Mouse (Mus musculus): ENCODE measurements around the gene B4galt4. TPM values are rescaled to one million over a fixed set of nuclear protein-coding genes. Genes with fewer than 3 reads are reported as not detected.
"Not testable (repeated sequence)": the region's sequence is repeated elsewhere in the genome, so short reads cannot be mapped to it uniquely, and the experiment has no call there.

The B4galt4 gene
- polyA plus RNA-seq, 1 experiment, result 5.4 TPM

DNA sequence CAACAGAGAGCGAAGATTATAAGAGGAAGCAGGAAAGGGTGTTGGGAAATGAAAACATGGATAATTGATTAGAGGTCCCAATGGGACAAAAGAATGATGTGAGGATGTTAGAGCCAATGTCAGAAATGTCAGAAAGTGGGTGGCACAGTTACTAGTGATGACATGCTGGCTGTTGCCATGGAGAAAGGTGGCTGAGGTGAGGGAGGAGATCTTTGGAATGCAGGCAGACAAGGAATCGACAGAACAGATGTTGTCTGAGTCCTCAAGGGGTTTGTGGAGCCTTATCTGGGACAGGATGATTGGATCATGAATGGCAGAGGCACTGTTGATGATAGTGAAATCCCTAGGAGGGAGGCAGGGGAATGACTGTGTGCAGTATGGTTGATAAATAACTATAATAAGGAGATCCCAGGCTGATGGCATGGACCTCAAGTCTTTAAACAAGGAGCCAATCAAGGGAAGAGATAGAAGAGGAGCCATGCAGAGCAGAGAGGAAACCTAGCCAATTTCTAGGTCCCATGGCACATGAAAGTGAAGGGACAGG is 40.5 kb downstream of the B4galt4 start:
- WGBS, result 51% methylated on average over 2 of the region's 2 CpGs
- no peak for DNase-seq

DNA sequence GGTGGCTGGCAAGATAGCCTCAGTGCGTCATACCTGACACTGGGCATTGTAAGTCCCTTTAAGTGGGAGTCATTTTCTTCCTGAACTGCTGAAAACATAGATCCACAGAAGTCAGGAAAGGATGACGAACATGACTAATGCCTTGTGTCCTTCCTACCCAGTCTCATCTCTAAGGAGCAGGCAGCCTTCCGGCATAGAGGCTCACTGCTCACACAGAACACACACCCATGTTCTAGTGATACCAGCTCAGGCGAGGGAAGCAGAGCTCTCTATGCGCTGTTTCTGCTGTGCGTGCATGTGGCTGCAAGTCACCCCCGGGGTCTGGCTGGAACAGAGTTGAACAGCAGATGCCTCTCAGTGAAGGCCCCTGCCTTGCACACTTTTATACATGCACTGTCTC is 43.2 kb downstream of the B4galt4 start:
- Histone ChIP-seq H3K27me3 (replicated peaks; ENCODE audit: control insufficient read depth, insufficient read depth, low read length) (no peaks in the 10 kb centered on the region), H3K36me3 (ENCODE audit: control insufficient read depth, insufficient read depth, low read length) (no peaks in the 10 kb centered on the region), H3K4me3 (ENCODE audit: insufficient read depth, low read depth, low read length) (no peak overlapping the region), H3K4me1 (ENCODE audit: control insufficient read depth, insufficient read depth, low read length) (no peaks in the 10 kb centered on the region), H3K27ac (ENCODE audit: insufficient read depth, low read depth, low read length) (no peak overlapping the region)
- 86% methylated on average over 7 of the region's 7 CpGs for WGBS
- DNase-seq, result no peak
- TF ChIP-seq CTCF (conservative IDR thresholded peaks at IDR 0.05; ENCODE audit: insufficient read depth, insufficient read length, low read depth, low read length) (no peak), POLR2A (IDR thresholded peaks at IDR 0.05; ENCODE audit: low read depth, low read length) (no peak)

More for the DNA sequence above, 40.5 kb downstream of the B4galt4 start:
- no peaks in the 10 kb centered on the region for H3K27me3 ChIP-seq (replicated peaks; ENCODE audit: control insufficient read depth, insufficient read depth, low read length)
- no peak overlapping the region for H3K4me3 ChIP-seq (ENCODE audit: insufficient read depth, low read depth, low read length)
- H3K4me1 ChIP-seq (ENCODE audit: control insufficient read depth, insufficient read depth, low read length), result no peaks in the 10 kb centered on the region
- no peak overlapping the region for H3K27ac ChIP-seq (ENCODE audit: insufficient read depth, low read depth, low read length)
- TF ChIP-seq CTCF (conservative IDR thresholded peaks at IDR 0.05; ENCODE audit: insufficient read depth, insufficient read length, low read depth, low read length) (no peak), POLR2A (IDR thresholded peaks at IDR 0.05; ENCODE audit: low read depth, low read length) (no peak)
- H3K36me3 ChIP-seq (ENCODE audit: control insufficient read depth, insufficient read depth, low read length), result no peaks in the 10 kb centered on the region

DNA sequence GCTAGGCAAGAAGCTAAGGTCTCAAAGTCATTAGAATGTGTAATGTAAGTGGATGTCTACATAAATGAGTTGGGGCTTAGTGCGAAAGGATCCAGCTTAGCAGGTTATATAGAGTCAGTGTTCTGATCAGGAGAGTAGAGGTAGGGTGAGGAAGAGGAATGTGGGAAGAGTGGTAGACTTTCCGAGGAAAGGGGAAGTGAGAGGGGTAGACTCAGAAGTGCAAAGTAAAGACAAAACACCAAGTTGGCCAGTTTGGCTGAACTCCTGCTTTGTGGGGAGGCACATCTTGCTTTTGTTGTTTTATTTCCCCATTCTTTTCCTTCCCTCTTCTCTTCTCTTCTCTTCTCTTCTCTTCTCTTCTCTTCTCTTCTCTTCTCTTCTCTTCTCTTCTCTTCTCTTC is 47.0 kb downstream of the B4galt4 start:
- Histone ChIP-seq H3K4me3 (ENCODE audit: insufficient read depth, low read depth, low read length) (no peak overlapping the region), H3K27me3 (replicated peaks; ENCODE audit: control insufficient read depth, insufficient read depth, low read length) (no peaks in the 10 kb centered on the region), H3K36me3 (ENCODE audit: control insufficient read depth, insufficient read depth, low read length) (no peaks in the 10 kb centered on the region), H3K4me1 (ENCODE audit: control insufficient read depth, insufficient read depth, low read length) (no peaks in the 10 kb centered on the region), H3K27ac (ENCODE audit: insufficient read depth, low read depth, low read length) (no peak overlapping the region)
- no peak for DNase-seq
- TF ChIP-seq POLR2A (IDR thresholded peaks at IDR 0.05; ENCODE audit: low read depth, low read length) (no peak), CTCF (conservative IDR thresholded peaks at IDR 0.05; ENCODE audit: insufficient read depth, insufficient read length, low read depth, low read length) (no peak)
- WGBS, result 80% methylated on average over 2 of the region's 2 CpGs

DNA sequence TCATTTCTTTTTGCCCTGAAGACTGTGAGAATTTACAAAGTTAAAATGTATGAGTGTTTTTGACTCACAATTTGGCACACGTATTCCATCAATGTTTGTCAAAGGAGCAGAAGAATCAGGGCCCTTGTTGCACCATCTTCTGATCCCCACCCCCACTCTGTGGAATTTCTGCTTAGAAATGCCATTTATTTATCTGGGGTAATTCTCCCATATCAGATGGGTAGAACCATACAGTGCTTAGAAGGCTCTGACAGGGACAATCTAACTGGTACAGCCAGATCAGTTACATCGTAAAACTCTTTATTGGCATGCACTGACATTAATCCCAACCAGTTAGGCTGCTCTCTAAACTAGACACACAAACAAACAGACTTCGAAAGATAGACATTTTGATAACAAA is 47.9 kb downstream of the B4galt4 start:
- Histone ChIP-seq H3K36me3 (ENCODE audit: control insufficient read depth, insufficient read depth, low read length) (no peaks in the 10 kb centered on the region), H3K27ac (ENCODE audit: insufficient read depth, low read depth, low read length) (no peak overlapping the region), H3K27me3 (replicated peaks; ENCODE audit: control insufficient read depth, insufficient read depth, low read length) (no peaks in the 10 kb centered on the region), H3K4me3 (ENCODE audit: insufficient read depth, low read depth, low read length) (no peak overlapping the region), H3K4me1 (ENCODE audit: control insufficient read depth, insufficient read depth, low read length) (no peaks in the 10 kb centered on the region)
- no peak for TF ChIP-seq CTCF (conservative IDR thresholded peaks at IDR 0.05; ENCODE audit: insufficient read depth, insufficient read length, low read depth, low read length)
- no peak for TF ChIP-seq POLR2A (IDR thresholded peaks at IDR 0.05; ENCODE audit: low read depth, low read length)
- WGBS, result 78% methylated on average over 3 of the region's 3 CpGs
- no peak for DNase-seq

DNA sequence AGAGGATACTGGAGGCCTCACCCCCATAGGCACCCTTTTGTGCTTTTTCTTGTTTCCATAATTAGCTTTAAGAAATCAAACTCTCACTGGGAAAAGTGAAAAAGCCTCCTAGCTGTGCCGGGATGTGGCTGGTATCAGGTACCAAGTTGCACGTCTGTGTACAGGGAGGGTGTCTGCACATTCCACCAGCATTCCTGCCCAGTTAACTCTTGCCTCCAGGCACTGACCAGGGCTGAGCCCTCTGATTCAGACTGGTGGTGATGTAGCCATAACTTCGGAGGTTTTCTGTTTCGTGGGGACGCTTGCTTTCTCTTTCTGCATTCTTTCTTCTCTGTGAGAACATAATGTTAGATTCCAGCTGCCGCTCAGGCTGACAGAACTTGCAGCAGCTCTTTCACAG is 51.1 kb downstream of the B4galt4 start:
- DNase-seq, result no peak

DNA sequence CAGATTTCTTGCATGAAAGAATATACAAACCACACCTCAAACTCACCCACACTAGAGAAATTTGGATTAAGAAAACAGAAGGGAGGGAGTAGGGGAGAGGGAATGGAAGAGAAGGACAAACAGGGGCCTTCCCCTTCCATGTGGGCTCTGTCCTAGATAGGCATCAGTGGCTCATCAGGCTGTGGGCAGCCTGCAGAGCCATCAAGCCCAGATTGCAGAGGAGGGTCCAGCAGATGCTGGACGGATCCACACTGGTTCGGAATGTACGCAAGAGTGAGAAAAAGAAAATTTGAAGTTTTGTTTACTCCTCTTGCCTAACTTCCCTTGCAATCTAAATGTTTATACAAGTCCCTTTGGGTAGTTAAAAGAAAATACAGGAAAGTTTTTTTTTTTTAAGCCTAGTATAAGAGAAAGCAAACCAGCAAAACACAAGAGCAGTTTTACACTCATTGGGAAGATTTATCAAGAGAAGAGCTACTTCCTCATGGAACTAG is 56.9 kb downstream of the B4galt4 start:
- H3K4me1 ChIP-seq (ENCODE audit: control insufficient read depth, insufficient read depth, low read length), result no peaks in the 10 kb centered on the region
- no peak overlapping the region for H3K4me3 ChIP-seq (ENCODE audit: insufficient read depth, low read depth, low read length)
- H3K27me3 ChIP-seq (replicated peaks; ENCODE audit: control insufficient read depth, insufficient read depth, low read length), result no peaks in the 10 kb centered on the region
- WGBS, result 80% methylated on average over 3 of the region's 3 CpGs
- TF ChIP-seq POLR2A (IDR thresholded peaks at IDR 0.05; ENCODE audit: low read depth, low read length) (no peak), CTCF (conservative IDR thresholded peaks at IDR 0.05; ENCODE audit: insufficient read depth, insufficient read length, low read depth, low read length) (no peak)
- H3K27ac ChIP-seq (ENCODE audit: insufficient read depth, low read depth, low read length), result no peak overlapping the region
- no peak for DNase-seq
- H3K36me3 ChIP-seq (ENCODE audit: control insufficient read depth, insufficient read depth, low read length), result no peaks in the 10 kb centered on the region

More for the DNA sequence above, 51.1 kb downstream of the B4galt4 start:
- no peaks in the 10 kb centered on the region for H3K4me1 ChIP-seq (ENCODE audit: control insufficient read depth, insufficient read depth, low read length)
- no peak overlapping the region for H3K27ac ChIP-seq (ENCODE audit: insufficient read depth, low read depth, low read length)
- 45% methylated on average over 6 of the region's 6 CpGs for WGBS
- no peaks in the 10 kb centered on the region for H3K27me3 ChIP-seq (replicated peaks; ENCODE audit: control insufficient read depth, insufficient read depth, low read length)
- no peaks in the 10 kb centered on the region for H3K36me3 ChIP-seq (ENCODE audit: control insufficient read depth, insufficient read depth, low read length)
- TF ChIP-seq CTCF (conservative IDR thresholded peaks at IDR 0.05; ENCODE audit: insufficient read depth, insufficient read length, low read depth, low read length), result no peak
- TF ChIP-seq POLR2A (IDR thresholded peaks at IDR 0.05; ENCODE audit: low read depth, low read length), result no peak
- H3K4me3 ChIP-seq (ENCODE audit: insufficient read depth, low read depth, low read length), result no peak overlapping the region

DNA sequence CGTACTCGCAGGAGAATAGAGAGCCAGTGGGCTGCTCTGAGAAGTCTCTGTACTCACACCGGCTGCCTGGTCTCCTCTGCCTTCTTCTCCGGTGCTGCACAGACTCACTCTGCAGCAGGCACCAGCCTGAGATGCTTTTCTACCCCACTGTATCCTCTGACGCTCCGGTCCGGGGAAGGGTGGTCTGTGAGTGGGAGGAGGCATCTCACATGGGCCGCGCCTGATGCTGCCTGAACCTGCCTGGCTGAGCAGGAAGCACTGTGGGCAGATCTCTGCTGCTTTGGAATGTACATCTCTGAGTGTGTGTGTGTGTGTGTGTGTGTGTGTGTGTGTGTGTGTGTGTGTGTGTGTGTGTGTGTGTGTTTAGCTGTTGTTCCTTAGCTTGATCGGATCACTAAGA is 58.0 kb downstream of the B4galt4 start, which contains the start of gene Upk1b:
Gene Upk1b, minus strand, starts transcription at position 238 of the 400 bp plus-strand sequence.
- DNase-seq, result no peak
- H3K27me3 ChIP-seq (replicated peaks; ENCODE audit: control insufficient read depth, insufficient read depth, low read length), result no peaks in the 10 kb centered on the region
- H3K4me3 ChIP-seq (ENCODE audit: insufficient read depth, low read depth, low read length), result no peak within 1 kb of the TSS
- H3K36me3 ChIP-seq (ENCODE audit: control insufficient read depth, insufficient read depth, low read length), result no peaks in the 10 kb centered on the region
- H3K4me1 ChIP-seq (ENCODE audit: control insufficient read depth, insufficient read depth, low read length), result no peaks in the 10 kb centered on the region
- H3K27ac ChIP-seq (ENCODE audit: insufficient read depth, low read depth, low read length), result no peak within 1 kb of the TSS
- TF ChIP-seq CTCF (conservative IDR thresholded peaks at IDR 0.05; ENCODE audit: insufficient read depth, insufficient read length, low read depth, low read length) (no peak), POLR2A (IDR thresholded peaks at IDR 0.05; ENCODE audit: low read depth, low read length) (no peak)
- WGBS, result 22% methylated on average over 10 of the region's 10 CpGs

DNA sequence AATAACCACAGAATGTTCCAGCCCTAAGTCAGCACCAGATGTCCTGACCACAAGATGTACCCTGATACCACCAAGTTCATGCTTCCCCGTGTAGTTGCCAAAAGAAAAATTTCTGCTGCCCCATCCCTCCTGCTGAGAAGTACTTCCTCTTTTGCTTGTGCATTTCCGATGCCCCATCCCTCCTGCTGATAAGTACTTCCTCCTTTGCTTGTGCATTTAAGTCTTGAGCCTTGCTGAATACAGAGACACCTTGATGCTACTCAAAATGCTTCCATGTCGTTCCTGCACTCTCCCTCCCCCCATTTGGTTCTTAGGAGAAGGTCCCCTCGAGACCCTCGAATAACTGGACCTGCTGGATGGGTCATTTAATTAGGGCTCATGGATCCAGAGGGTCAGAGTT is 65.7 kb downstream of the B4galt4 start:
- H3K36me3 ChIP-seq (ENCODE audit: control insufficient read depth, insufficient read depth, low read length), result not testable (repeated sequence)
- 88% methylated on average over 5 of the region's 5 CpGs for WGBS

More for the DNA sequence above, 65.7 kb downstream of the B4galt4 start:
- not testable (repeated sequence) for H3K4me1 ChIP-seq (ENCODE audit: control insufficient read depth, insufficient read depth, low read length); DNase-seq; H3K27me3 ChIP-seq (replicated peaks; ENCODE audit: control insufficient read depth, insufficient read depth, low read length); H3K27ac ChIP-seq (ENCODE audit: insufficient read depth, low read depth, low read length); H3K4me3 ChIP-seq (ENCODE audit: insufficient read depth, low read depth, low read length)

All from kidney, adult 2 months (tissue).